Mouse (Mus musculus): ENCODE results near the gene Slc31a2.

DNA sequence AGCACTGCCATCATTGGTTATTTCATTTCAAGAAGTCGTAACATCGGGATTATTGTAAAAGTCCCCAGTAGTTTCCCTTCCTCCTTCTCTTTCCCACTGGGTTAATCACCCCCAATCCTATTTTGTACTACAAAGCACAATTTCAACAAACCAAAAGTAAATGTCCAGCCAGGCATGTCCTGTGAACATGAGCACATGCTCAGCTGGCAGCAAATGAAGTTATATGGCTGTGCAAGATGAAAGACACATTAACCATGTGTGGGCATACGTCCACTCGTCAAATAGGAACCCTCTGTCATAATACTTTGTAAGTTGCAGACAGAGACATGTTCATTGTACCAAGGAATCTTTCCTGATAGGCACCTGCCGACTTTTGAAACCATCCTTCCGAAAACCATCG lies 20.6 kb downstream of the Slc31a2 start:
- TF ChIP-seq POLR2A (IDR thresholded peaks at IDR 0.05; ENCODE audit: insufficient read depth, low read depth, low read length): no peak
- no peak for TF ChIP-seq CTCF (IDR thresholded peaks at IDR 0.05; ENCODE audit: insufficient read depth, low read depth, low read length)
